ENCODE assay signal across 8 mouse cellular contexts in the genomic region with DNA sequence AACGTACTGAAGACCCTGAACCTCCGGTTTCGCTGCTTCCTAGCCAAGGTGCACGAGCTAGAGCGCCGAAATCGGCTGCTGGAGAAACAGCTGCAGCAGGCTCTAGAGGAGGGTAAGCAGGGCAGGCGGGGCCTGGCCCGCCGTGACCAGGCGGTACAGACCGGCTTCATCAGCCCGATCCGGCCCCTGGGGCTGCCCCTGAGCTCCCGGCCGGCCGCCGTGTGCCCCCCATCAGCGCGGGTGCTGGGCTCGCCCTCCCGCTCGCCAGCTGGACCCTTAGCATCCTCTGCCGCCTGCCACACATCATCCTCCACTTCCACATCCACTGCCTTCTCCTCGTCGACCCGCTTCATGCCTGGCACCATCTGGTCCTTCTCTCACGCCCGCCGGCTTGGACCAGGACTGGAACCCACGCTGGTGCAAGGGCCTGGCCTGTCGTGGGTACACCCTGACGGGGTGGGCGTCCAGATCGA. TPM values are rescaled to one million over a fixed set of nuclear protein-coding genes. Genes with fewer than 3 reads are reported as not detected.
DNase-seq lines count a peak whose midpoint lies in the region; ATAC-seq and TF ChIP-seq lines count a peak whose summit lies in the region.

No protein-coding gene starts in this region.

- H3K4me1 ChIP-seq in liver, adult 2 months (ENCODE audit: control insufficient read depth, insufficient read depth, low read length) = peaks cover 14% of the 10 kb centered on the region
- no peaks in the 10 kb centered on the region; the same call in 1 of the 2 replicates for H3K4me1 ChIP-seq in small intestine, adult 2 months (ENCODE audit: control insufficient read depth, insufficient read depth, insufficient read length, low read length)

- H3K36me3 ChIP-seq in liver, adult 2 months (ENCODE audit: control insufficient read depth, insufficient read depth, low read length) = peaks cover 9% of the 10 kb centered on the region; the same call in 1 of the 2 replicates
- H3K36me3 ChIP-seq in small intestine, adult 2 months (ENCODE audit: control insufficient read depth, insufficient read depth, low read length) = peaks cover 15% of the 10 kb centered on the region

- peak overlapping the region; percentile 75 for H3K4me3 ChIP-seq in liver, adult 2 months (ENCODE audit: insufficient read depth, low read depth, low read length)
- peak overlapping the region; percentile 64 for H3K4me3 ChIP-seq in small intestine, adult 2 months (ENCODE audit: low read depth, low read length)

- H3K27ac ChIP-seq in liver, adult 2 months (replicated peaks; ENCODE audit: insufficient read depth, low read depth, low read length) = peak overlapping the region; percentile 50
- H3K27ac ChIP-seq in small intestine, adult 2 months (ENCODE audit: insufficient read depth, low read depth, low read length) = no peak overlapping the region

- 2% methylated on average over 35 of the region's 35 CpGs for WGBS in liver, adult 2 months
- WGBS in small intestine, adult 2 months = 26% methylated on average over 35 of the region's 35 CpGs

- no peak for TF ChIP-seq POLR2A in liver, adult 2 months (IDR thresholded peaks at IDR 0.05; ENCODE audit: extremely low read depth, insufficient read depth, low read length)
- TF ChIP-seq POLR2A in small intestine, adult 2 months (IDR thresholded peaks at IDR 0.05; ENCODE audit: low read depth, low read length) = no peak

- H3K79me2 ChIP-seq in liver, adult 2 months (ENCODE audit: control insufficient read depth, insufficient read depth, low read length) = peaks cover 12% of the 10 kb centered on the region; the same call in 1 of the 2 replicates

- no peak for DNase-seq in frontal cortex, adult 2 months (ENCODE audit: extremely low spot score in 1 of 2, low spot score in 1 of 2)
- DNase-seq in spleen, postnatal 10 days (ENCODE audit: low spot score in 2 of 2) = peak; percentile 56 to 60
- no peak for DNase-seq in spleen, postnatal 36 days (ENCODE audit: low spot score in 2 of 2)
- DNase-seq in liver, adult 2 months (ENCODE audit: extremely low read depth, low read depth, low spot score) = no peak
- DNase-seq in gastrocnemius, adult 8-10 months (ENCODE audit: low spot score in 2 of 2) = no peak

- no peaks in the 10 kb centered on the region for H3K27me3 ChIP-seq in liver, adult 2 months (ENCODE audit: control insufficient read depth, insufficient read depth, low read length)
- no peaks in the 10 kb centered on the region for H3K27me3 ChIP-seq in small intestine, adult 2 months (ENCODE audit: control insufficient read depth, insufficient read depth, low read length)

- peak; percentile 3; the same call in 1 of the 2 replicates for ATAC-seq in frontal cortex, adult (ENCODE audit: low TSS enrichment)
- ATAC-seq in granulocyte monocyte progenitor cell, adult 5-6 weeks (replicated peaks; ENCODE audit: poor library complexity, severe bottlenecking) = 0 out of 2 replicates have a peak, but pooled peaks have one; percentile 1

- peak overlapping the region; percentile 71 for H3K9ac ChIP-seq in liver, adult 2 months (ENCODE audit: low read depth, low read length)

- no peak for TF ChIP-seq CTCF in liver, adult 2 months (IDR thresholded peaks at IDR 0.05; ENCODE audit: low read depth, low read length)
- TF ChIP-seq CTCF in small intestine, adult 2 months (IDR thresholded peaks at IDR 0.05; ENCODE audit: extremely low read depth, insufficient read length, insufficient replicate concordance, low read depth, low read length) = no peak

RNA-seq across cellular contexts. Expression of a gene that starts 0.5 kb away (rescaled TPM):
- 86.9 and 94.3 TPM in 2 replicates for polyA plus RNA-seq in frontal cortex, adult 2 months (2012; rRNA removed)
- total RNA-seq in granulocyte monocyte progenitor cell, adult 5-6 weeks (2014; fragmentation: Nextera tagmentation) = 26.4 and 37.4 TPM in 2 replicates
- 11.8 and 14.0 TPM in 2 replicates for total RNA-seq in granulocyte monocyte progenitor cell, adult 5-6 weeks (2017)
- total RNA-seq in liver, adult 2 months (2014; rRNA removed) = 2.5 and 2.6 TPM in 2 replicates
- polyA plus RNA-seq in liver, adult 2 months (2012; rRNA removed) = 7.5 and 9.9 TPM in 2 replicates
- polyA plus RNA-seq in small intestine, adult 2 months (2012; rRNA removed) = 7.0 and 13.0 TPM in 2 replicates
- total RNA-seq in gastrocnemius, adult 8-10 months (2022) = 1 to 10 TPM; 6.6 to 8.9 (median 7.5) TPM

RNA-seq across cellular contexts. Expression of a gene that starts 13.8 kb away (rescaled TPM):
- 22.0 and 22.3 TPM in 2 replicates for polyA plus RNA-seq in frontal cortex, adult 2 months (2012; rRNA removed)
- 65.6 and 82.8 TPM in 2 replicates for total RNA-seq in granulocyte monocyte progenitor cell, adult 5-6 weeks (2014; fragmentation: Nextera tagmentation)
- 79.2 and 82.4 TPM in 2 replicates for total RNA-seq in granulocyte monocyte progenitor cell, adult 5-6 weeks (2017)
- 8.2 and 9.7 TPM in 2 replicates for total RNA-seq in liver, adult 2 months (2014; rRNA removed)
- polyA plus RNA-seq in liver, adult 2 months (2012; rRNA removed) = 7.7 and 11.0 TPM in 2 replicates
- polyA plus RNA-seq in small intestine, adult 2 months (2012; rRNA removed) = 6.5 and 7.8 TPM in 2 replicates
- total RNA-seq in gastrocnemius, adult 8-10 months (2022) = 10 to 100 TPM; 16.3 to 21.1 (median 19.0) TPM

RNA-seq across cellular contexts. Expression of a gene that starts 20.8 kb away (rescaled TPM):
- 4,623 and 6,295 TPM in 2 replicates for polyA plus RNA-seq in frontal cortex, adult 2 months (2012; rRNA removed)
- total RNA-seq in granulocyte monocyte progenitor cell, adult 5-6 weeks (2014; fragmentation: Nextera tagmentation) = 2,842 and 3,031 TPM in 2 replicates
- total RNA-seq in granulocyte monocyte progenitor cell, adult 5-6 weeks (2017) = 1,694 and 2,022 TPM in 2 replicates
- total RNA-seq in liver, adult 2 months (2014; rRNA removed) = 1,072 and 1,474 TPM in 2 replicates
- 2,601 and 2,951 TPM in 2 replicates for polyA plus RNA-seq in liver, adult 2 months (2012; rRNA removed)
- 2,785 and 3,321 TPM in 2 replicates for polyA plus RNA-seq in small intestine, adult 2 months (2012; rRNA removed)
- over 10,000 TPM; 10,104 to 14,130 (median 11,228) TPM for total RNA-seq in gastrocnemius, adult 8-10 months (2022)

RNA-seq across cellular contexts. Expression of a gene that starts 46.0 kb away (rescaled TPM):
- 51.7 and 53.6 TPM in 2 replicates for polyA plus RNA-seq in frontal cortex, adult 2 months (2012; rRNA removed)
- total RNA-seq in granulocyte monocyte progenitor cell, adult 5-6 weeks (2014; fragmentation: Nextera tagmentation) = 242 and 263 TPM in 2 replicates
- 242 and 288 TPM in 2 replicates for total RNA-seq in granulocyte monocyte progenitor cell, adult 5-6 weeks (2017)
- total RNA-seq in liver, adult 2 months (2014; rRNA removed) = 2.4 and 4.6 TPM in 2 replicates
- polyA plus RNA-seq in liver, adult 2 months (2012; rRNA removed) = 3.5 and 5.3 TPM in 2 replicates
- 24.3 and 53.4 TPM in 2 replicates for polyA plus RNA-seq in small intestine, adult 2 months (2012; rRNA removed)
- total RNA-seq in gastrocnemius, adult 8-10 months (2022) = 10 to 100 TPM in 2 of 4 experiments, 1 to 10 TPM in 2; 7.3 to 14.0 (median 9.1) TPM

RNA-seq across cellular contexts. Expression of a gene that starts 46.1 kb away (rescaled TPM):
- 46.7 and 48.7 TPM in 2 replicates for polyA plus RNA-seq in frontal cortex, adult 2 months (2012; rRNA removed)
- 117 and 197 TPM in 2 replicates for total RNA-seq in granulocyte monocyte progenitor cell, adult 5-6 weeks (2014; fragmentation: Nextera tagmentation)
- 121 and 155 TPM in 2 replicates for total RNA-seq in granulocyte monocyte progenitor cell, adult 5-6 weeks (2017)
- total RNA-seq in liver, adult 2 months (2014; rRNA removed) = 43.0 and 44.0 TPM in 2 replicates
- polyA plus RNA-seq in liver, adult 2 months (2012; rRNA removed) = 69.8 and 72.4 TPM in 2 replicates
- polyA plus RNA-seq in small intestine, adult 2 months (2012; rRNA removed) = 41.6 and 62.7 TPM in 2 replicates
- total RNA-seq in gastrocnemius, adult 8-10 months (2022) = 100 to 1,000 TPM; 224 to 255 (median 228) TPM

Comparison
In these comparisons a context has a peak if more than half of its experiments do, and no peak if none do; other contexts are left out.
1. DNase-seq: peak in spleen, postnatal 10 days (2 of 2); none in frontal cortex, adult 2 months (0 of 2), spleen, postnatal 36 days (0 of 2), liver, adult 2 months (single experiment) and gastrocnemius, adult 8-10 months (0 of 2).